Mouse (Mus musculus) kidney, adult 2 months (tissue): ENCODE results near the gene Prkcz. TPM values are rescaled to one million over a fixed set of nuclear protein-coding genes. Genes with fewer than 3 reads are reported as not detected.

ENCODE experiments used
- DNase-seq: peaks from one replicate; pipeline ENCODE4 v3.0.0; 2021
- H3K27ac ChIP-seq: fragments of 200-500 bp; 2 replicates; pipeline ENCODE4 v1.5.1; 2012; ENCODE audit warnings: low read depth, low read length, control low read depth, inconsistent platforms; ENCODE audit not compliant: insufficient read depth
- H3K27me3 ChIP-seq: fragments of 200-500 bp; replicated peaks from 2 replicates; pipeline ENCODE4 v1.6.1; 2012; ENCODE audit warnings: mild to moderate bottlenecking, moderate library complexity, low read length, inconsistent platforms; ENCODE audit not compliant: control insufficient read depth, insufficient read depth
- H3K36me3 ChIP-seq: fragments of 200-500 bp; 2 replicates; pipeline ENCODE4 v1.6.1; 2012; ENCODE audit warnings: mild to moderate bottlenecking, moderate library complexity, low read length, inconsistent platforms; ENCODE audit not compliant: control insufficient read depth, insufficient read depth
- H3K4me1 ChIP-seq: fragments of 200-500 bp; 2 replicates; pipeline ENCODE4 v1.6.1; 2011; ENCODE audit warnings: low read length; ENCODE audit not compliant: control insufficient read depth, insufficient read depth
- H3K4me3 ChIP-seq: fragments of 200-500 bp; 2 replicates; pipeline ENCODE4 v1.5.1; 2011; ENCODE audit warnings: mild to moderate bottlenecking, low read depth, low read length, control low read depth; ENCODE audit not compliant: insufficient read depth
- CTCF ChIP-seq: fragments of 200-500 bp; conservative IDR thresholded peaks from 2 replicates; pipeline ENCODE4 v1.5.1; 2011; ENCODE audit warnings: low read depth, mild to moderate bottlenecking, control low read depth, low read length, moderate library complexity, mixed read lengths; ENCODE audit not compliant: insufficient read depth, insufficient read length
- POLR2A ChIP-seq: fragments of 200-500 bp; IDR thresholded peaks from one replicate; pipeline ENCODE4 v1.6.1; 2011; ENCODE audit warnings: low read depth, low read length, control low read depth
- WGBS: fragments of 180-500 bp; shearing (Covaris S2); methylation state at CpG from one replicate; pipeline ENCODE4 v1.1.7; 2018; 5-methylcytosine and 5-hydroxymethylcytosine counted together
- polyA plus RNA-seq: library from polyadenylated mRNA; depleted of rRNA; stranded (reverse); fragments of >200 nt; gene quantifications from 2 replicates; pipeline ENCODE4 v1.2.3, GENCODE M21; 2012

The Prkcz gene
- polyA plus RNA-seq, 1 experiment, result 80.1 TPM

DNA sequence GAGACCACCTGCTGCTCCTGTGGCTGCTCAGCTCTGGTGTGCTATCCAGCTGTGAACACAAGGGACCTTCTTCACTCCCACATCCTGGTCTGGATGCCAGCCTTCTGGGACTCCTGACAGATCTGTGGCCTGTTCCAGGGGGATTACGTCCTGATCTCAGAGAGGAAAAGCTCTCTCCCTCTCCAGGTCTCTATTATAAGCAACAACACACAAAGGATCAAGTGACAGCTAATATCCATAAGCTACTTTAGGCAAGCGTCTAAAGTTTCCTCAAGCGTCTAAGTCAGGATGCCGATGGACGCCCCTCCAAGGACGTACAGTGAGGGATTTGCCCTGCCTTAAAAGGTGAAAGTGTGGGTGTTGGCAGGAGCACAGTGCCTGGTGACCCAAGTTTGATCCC is 78.9 kb downstream of the Prkcz start:
- Histone ChIP-seq H3K4me1 (peaks cover 15% of the 10 kb centered on the region), H3K27me3 (no peaks in the 10 kb centered on the region), H3K4me3 (no peak overlapping the region), H3K27ac (no peak overlapping the region), H3K36me3 (no peaks in the 10 kb centered on the region)
- DNase-seq, result no peak
- WGBS, result 71% methylated on average over 6 of the region's 6 CpGs
- TF ChIP-seq CTCF (no peak), POLR2A (no peak)

DNA sequence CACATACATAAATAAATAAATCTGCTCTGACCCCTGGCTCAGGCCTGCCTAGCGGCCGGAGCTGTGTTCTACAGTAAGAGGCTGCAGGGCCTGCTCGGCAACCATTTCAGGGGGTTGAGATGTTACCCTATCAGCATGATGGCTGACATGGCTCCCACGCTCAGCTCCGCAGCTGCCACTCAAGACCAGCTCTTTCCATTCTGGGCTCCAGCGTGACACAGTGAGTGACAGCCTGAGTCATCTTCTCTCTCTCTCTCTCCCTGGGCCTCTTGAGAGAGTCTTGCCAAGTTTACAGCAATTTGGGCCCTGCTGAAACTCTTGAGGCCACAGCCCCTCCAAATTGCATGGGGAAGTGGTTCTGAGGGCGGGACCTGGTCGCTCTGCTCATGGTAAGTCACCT is 79.5 kb downstream of the Prkcz start:
- Histone ChIP-seq H3K4me1 (peaks cover 15% of the 10 kb centered on the region), H3K27ac (no peak overlapping the region)
- WGBS, result 92% methylated on average over 8 of the region's 8 CpGs

DNA sequence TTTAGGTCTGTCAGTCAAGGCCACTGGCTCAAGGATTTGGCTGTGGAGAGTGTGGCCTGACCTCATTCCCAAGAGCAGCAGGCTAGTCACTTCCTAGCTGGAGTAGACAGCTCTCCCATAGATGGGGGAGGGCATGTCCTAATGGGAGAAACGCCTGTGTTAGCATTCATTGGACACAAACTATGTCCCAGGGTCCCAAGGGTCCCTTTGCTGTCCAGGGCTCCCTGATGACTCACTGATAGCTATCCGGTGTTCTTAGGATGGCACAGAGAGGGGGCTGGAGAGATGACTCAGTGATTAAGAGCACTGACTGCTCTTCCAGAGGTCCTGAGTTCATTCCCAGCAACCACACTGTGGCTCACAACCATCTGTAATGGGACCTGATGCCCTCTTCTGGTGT is 79.9 kb downstream of the Prkcz start:
- Histone ChIP-seq H3K4me3 (no peak overlapping the region), H3K4me1 (peaks cover 15% of the 10 kb centered on the region), H3K27me3 (no peaks in the 10 kb centered on the region), H3K27ac (peak overlapping the region; percentile 65), H3K36me3 (no peaks in the 10 kb centered on the region)
- no peak for TF ChIP-seq POLR2A
- TF ChIP-seq CTCF, result no peak
- no peak for DNase-seq
- 55% methylated on average over 2 of the region's 2 CpGs for WGBS

More for the DNA sequence above, 79.5 kb downstream of the Prkcz start:
- no peak overlapping the region for H3K4me3 ChIP-seq
- no peaks in the 10 kb centered on the region for H3K27me3 ChIP-seq
- TF ChIP-seq POLR2A (no peak), CTCF (no peak)
- DNase-seq, result no peak
- H3K36me3 ChIP-seq, result no peaks in the 10 kb centered on the region

DNA sequence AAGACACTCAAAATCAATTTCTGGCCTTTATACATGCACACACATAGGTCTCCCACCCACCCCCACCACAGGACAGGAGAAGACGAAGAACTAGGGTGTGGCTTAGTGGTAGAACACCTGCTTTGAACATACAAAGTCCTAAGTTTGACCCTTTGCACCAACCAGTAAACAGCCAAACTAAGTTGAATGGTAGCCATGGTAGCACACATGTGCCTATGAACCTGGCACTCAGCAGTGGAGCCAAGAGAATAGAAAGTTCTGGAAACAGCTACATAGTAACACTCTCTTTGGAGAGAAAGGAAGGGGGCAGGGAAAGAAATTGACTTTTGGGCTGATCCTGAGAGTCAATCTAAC is 80.4 kb downstream of the Prkcz start:
- Histone ChIP-seq H3K4me3 (no peak overlapping the region), H3K4me1 (peaks cover 15% of the 10 kb centered on the region), H3K36me3 (no peaks in the 10 kb centered on the region), H3K27me3 (no peaks in the 10 kb centered on the region), H3K27ac (peak overlapping the region; percentile 65)
- peak; percentile 62 for DNase-seq
- no peak for TF ChIP-seq CTCF
- no peak for TF ChIP-seq POLR2A
- 61% methylated on average over 1 of the region's 1 CpGs for WGBS

DNA sequence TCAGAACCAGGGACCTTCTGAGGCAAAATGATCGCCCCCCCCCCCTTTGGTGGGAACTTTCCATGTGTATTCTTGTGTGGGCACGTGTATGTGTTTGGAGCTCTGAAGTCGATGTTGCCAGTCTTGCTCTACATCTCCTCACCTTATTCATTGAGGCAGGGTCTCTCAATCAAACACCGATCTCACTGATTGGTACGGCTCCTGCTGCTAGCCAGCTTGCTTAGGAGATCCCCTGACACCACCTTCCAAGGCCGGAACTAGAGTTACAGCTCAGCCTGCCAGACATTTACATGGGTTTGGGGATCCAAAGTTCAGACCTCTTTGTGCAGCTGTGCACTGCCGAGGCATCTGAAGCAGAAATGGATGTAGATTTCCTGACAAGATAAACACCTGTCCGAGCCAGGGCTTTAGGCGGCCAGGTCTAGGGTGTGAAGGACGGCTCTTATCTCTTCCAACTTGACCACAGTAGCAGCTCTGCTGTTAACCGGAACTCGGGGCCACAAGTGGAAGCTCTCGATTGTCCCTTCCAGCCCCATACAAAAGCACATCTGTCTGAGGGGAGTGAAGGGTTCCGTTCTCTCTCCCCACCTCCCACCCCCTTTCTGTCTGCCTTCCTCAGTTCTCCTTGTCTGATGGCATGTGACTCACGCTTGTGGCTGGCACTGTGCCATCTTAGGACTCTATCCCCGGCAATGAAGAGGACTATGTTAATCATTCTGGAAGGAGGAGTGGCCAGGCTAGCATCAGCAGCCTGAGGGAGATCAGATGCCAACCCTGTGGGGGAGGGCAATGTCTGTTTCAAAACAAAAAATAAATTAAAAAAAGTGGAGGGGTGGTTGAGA is 81.0 kb downstream of the Prkcz start:
- Histone ChIP-seq H3K27ac (peak overlapping the region; percentile 49), H3K27me3 (no peaks in the 10 kb centered on the region), H3K4me3 (no peak overlapping the region), H3K36me3 (no peaks in the 10 kb centered on the region), H3K4me1 (peaks cover 15% of the 10 kb centered on the region)
- 39% methylated on average over 16 of the region's 16 CpGs for WGBS
- TF ChIP-seq POLR2A (no peak), CTCF (no peak)
- peak; percentile 78 for DNase-seq

DNA sequence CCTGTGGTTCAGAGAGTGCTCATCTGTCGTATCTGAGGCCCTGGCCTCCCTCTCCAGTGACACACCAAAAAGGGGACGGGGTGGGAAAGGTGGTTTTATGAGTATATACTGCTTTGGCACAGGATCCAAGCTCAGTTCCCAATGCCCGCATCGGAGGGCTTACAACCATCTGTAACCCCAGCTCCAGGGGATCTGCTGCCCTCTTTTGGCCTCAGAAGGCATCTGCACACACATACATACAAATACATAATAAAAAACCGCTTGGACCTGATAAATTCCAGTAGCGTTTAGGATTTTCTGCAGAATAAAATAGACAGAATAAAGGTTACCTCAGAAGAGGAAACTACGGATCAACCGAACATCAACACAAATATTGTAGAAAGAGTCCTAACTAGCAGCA is 82.1 kb downstream of the Prkcz start:
- TF ChIP-seq POLR2A, result no peak
- TF ChIP-seq CTCF, result no peak; the same call in 1 of the 2 replicates
- Histone ChIP-seq H3K27ac (no peak overlapping the region), H3K27me3 (no peaks in the 10 kb centered on the region), H3K4me3 (no peak overlapping the region), H3K36me3 (no peaks in the 10 kb centered on the region), H3K4me1 (peaks cover 15% of the 10 kb centered on the region)
- 91% methylated on average over 8 of the region's 8 CpGs for WGBS
- no peak for DNase-seq

DNA sequence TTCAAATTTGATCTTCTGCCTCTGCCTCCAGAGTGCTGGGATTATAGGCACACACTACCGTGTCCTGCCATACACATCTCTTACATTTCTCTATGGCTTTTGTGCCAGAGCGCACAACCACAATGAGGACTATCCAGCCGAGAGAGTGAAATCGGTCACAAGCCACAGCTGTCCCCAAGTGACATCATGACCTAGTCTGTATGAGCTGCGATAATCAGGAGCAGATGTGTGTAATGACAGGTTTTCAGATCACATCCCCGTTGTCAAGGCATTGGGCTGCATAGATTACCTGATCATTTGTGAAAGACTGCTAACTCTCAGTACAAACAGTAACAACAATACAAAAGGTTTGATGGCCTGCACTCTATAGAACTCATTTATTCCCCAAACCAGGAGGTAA is 83.2 kb downstream of the Prkcz start:
- Histone ChIP-seq H3K27me3 (no peaks in the 10 kb centered on the region), H3K27ac (no peak overlapping the region), H3K4me1 (peaks cover 11% of the 10 kb centered on the region), H3K4me3 (no peak overlapping the region), H3K36me3 (no peaks in the 10 kb centered on the region)
- DNase-seq, result no peak
- TF ChIP-seq POLR2A (no peak), CTCF (no peak)
- 86% methylated on average over 6 of the region's 6 CpGs for WGBS

DNA sequence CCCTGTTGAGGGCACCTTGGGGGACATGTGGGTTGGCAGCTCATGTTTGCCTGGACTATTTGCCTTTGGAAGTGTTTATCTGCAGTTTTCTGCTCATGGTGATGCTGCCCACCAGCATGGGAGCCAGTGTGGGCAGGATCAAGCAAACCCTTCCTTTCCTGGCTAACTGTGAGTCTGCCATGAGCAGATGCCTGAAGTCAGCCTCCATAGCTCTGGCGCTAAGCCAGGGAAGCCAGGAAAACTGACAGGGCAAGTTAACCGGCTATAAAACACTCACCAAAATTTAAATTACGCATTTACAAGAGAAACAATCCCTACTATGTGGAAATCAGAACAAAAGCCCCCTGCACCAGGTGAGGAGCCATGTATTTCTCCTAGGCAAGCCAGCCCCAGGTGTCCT is 86.3 kb downstream of the Prkcz start:
- 49% methylated on average over 3 of the region's 3 CpGs for WGBS
- Histone ChIP-seq H3K4me3 (no peak overlapping the region), H3K4me1 (peaks cover under 1% of the 10 kb centered on the region; the same call in 1 of the 2 replicates), H3K27me3 (no peaks in the 10 kb centered on the region), H3K27ac (no peak overlapping the region), H3K36me3 (no peaks in the 10 kb centered on the region)
- no peak for DNase-seq
- TF ChIP-seq POLR2A (no peak), CTCF (no peak)
